Mouse (Mus musculus) limb, embryonic 14.5 days (tissue): ENCODE measurements around the gene Fbxo10. TPM values are rescaled to one million over a fixed set of nuclear protein-coding genes. Genes with fewer than 3 reads are reported as not detected.
A peak's percentile ranks its signal among the peaks of the same experiment; 100 is the strongest.
"Not testable (repeated sequence)": the region's sequence is repeated elsewhere in the genome, so short reads cannot be mapped to it uniquely, and the experiment has no call there.

ENCODE experiments used
- ATAC-seq: fragments of 200-750 bp; cut with Nextera tagmentation; 2 replicates; pipeline ENCODE4 v1.8.0; 2017; ENCODE audit warnings: low read depth, moderate number of reproducible peaks, moderate TSS enrichment; ENCODE audit not compliant: low FRiP score
- DNase-seq: peaks from one replicate; pipeline ENCODE4 v3.0.0-alpha.2; 2015; ENCODE audit warnings: low spot score
- H3K27ac ChIP-seq: fragments of 300-500 bp; sonication (generic); replicated peaks from 2 replicates; pipeline ENCODE4 v1.5.1; 2014; ENCODE audit warnings: low read depth, mild to moderate bottlenecking, low read length, moderate library complexity, mixed read lengths
- H3K27me3 ChIP-seq: fragments of 300-500 bp; sonication (generic); 2 replicates; pipeline ENCODE4 v1.6.1; 2014; ENCODE audit warnings: low read length, mixed read lengths; ENCODE audit not compliant: control insufficient read depth, insufficient read depth
- H3K36me3 ChIP-seq: fragments of 300-500 bp; sonication (generic); 2 replicates; pipeline ENCODE4 v1.6.1; 2014; ENCODE audit warnings: mild to moderate bottlenecking, low read length, moderate library complexity, mixed read lengths; ENCODE audit not compliant: control insufficient read depth, insufficient read depth
- H3K4me1 ChIP-seq: fragments of 300-500 bp; sonication (generic); 2 replicates; pipeline ENCODE4 v1.6.1; 2014; ENCODE audit warnings: antibody characterized with exemption, low read length, mixed read lengths; ENCODE audit not compliant: control insufficient read depth, insufficient read depth
- H3K4me2 ChIP-seq: fragments of 300-500 bp; sonication (generic); replicated peaks from 2 replicates; pipeline ENCODE4 v1.6.1; 2014; ENCODE audit warnings: low read depth, mild to moderate bottlenecking, low read length, moderate library complexity; ENCODE audit not compliant: severe bottlenecking
- H3K4me3 ChIP-seq: fragments of 300-500 bp; sonication (generic); replicated peaks from 2 replicates; pipeline ENCODE4 v1.5.1; 2014; ENCODE audit warnings: low read length
- H3K9ac ChIP-seq: fragments of 300-500 bp; sonication (generic); 2 replicates; pipeline ENCODE4 v1.6.1; 2014; ENCODE audit warnings: mild to moderate bottlenecking, low read depth, low read length, moderate library complexity; ENCODE audit not compliant: severe bottlenecking
- H3K9me3 ChIP-seq: fragments of 300-500 bp; sonication (generic); 2 replicates; pipeline ENCODE4 v1.6.1; 2016; ENCODE audit warnings: low read length; ENCODE audit not compliant: control insufficient read depth
- POLR2A ChIP-seq: fragments of 200-500 bp; IDR thresholded peaks from 2 replicates; pipeline ENCODE4 v1.8.0; 2012; ENCODE audit warnings: inconsistent platforms, mild to moderate bottlenecking, moderate library complexity, borderline replicate concordance; ENCODE audit not compliant: insufficient read depth, insufficient read length; ENCODE audit errors: extremely low read depth
- WGBS: fragments of 180-500 bp; shearing (Covaris S2); extraction: QIAGEN DNeasy Blood & Tissue Kit; methylation state at CpG from one replicate; pipeline ENCODE4 v1.1.7; 2014; 5-methylcytosine and 5-hydroxymethylcytosine counted together
- polyA plus RNA-seq, 2 experiments: library from polyadenylated mRNA; depleted of rRNA in 1 of 2; stranded (reverse) in 1 of 2; unstranded in 1 of 2; fragments of >200 nt; fragmentation: Nextera tagmentation in 1 of 2; extraction: Ambion mirVana in 1 of 2; gene quantifications; 2 replicates each; pipeline versions ENCODE4 v1.2.1 to v1.2.3; 2012 to 2014

The Fbxo10 gene
- polyA plus RNA-seq, 2 experiments = 15.0 to 28.9 TPM

DNA sequence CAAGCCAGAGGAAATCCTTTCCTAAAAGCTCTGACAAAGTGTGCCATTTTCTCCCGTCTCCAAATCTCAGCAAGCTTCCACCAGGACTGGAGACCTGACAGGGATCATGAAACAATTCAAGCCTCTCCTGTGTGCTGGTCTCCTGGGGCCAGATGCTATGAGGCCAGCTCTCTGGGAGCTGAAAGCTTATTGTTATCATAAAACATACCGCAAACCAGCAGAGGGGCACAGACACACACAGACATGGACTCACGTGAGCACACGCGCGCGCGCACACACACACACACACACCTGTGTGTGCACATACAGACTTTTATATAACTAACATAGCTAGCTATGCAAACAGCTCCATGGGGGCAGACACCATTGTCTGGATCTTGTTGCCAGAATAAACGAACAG lies 1.5 kb downstream of the Fbxo10 start:
- peak overlapping the region; percentile 66 for H3K4me2 ChIP-seq
- no peak for DNase-seq
- no peak overlapping the region for H3K27ac ChIP-seq
- peak overlapping the region; percentile 91 for H3K4me3 ChIP-seq
- 72% methylated on average over 9 of the region's 9 CpGs for WGBS
- H3K36me3 ChIP-seq = peaks cover 4% of the 10 kb centered on the region; the same call in 1 of the 2 replicates
- no peak overlapping the region for H3K9ac ChIP-seq
- no peak for ATAC-seq
- no peaks in the 10 kb centered on the region for H3K9me3 ChIP-seq
- peaks cover 11% of the 10 kb centered on the region for H3K4me1 ChIP-seq
- TF ChIP-seq POLR2A = no peak
- H3K27me3 ChIP-seq = no peaks in the 10 kb centered on the region

DNA sequence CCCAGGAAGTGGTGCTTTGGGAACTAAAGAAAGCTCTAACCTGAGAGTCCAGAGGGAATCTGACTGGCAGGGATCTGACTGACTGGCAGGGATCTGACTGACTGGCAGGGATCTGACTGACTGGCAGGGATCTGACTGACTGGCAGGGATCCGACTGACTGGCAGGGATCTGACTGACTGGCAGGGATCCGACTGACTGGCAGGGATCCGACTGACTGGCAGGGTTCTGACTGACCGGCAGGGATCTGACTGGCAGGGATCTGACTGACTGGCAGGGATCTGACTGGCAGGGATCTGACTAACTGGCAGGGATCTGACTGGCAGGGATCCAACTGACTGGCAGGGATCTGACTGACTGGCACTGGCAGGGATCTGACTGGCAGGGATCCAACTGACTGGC lies 3.4 kb downstream of the Fbxo10 start:
- H3K4me2 ChIP-seq, H3K27me3 ChIP-seq, ATAC-seq, H3K27ac ChIP-seq, H3K9ac ChIP-seq, H3K9me3 ChIP-seq, H3K4me3 ChIP-seq, DNase-seq, H3K36me3 ChIP-seq: not testable (repeated sequence)
- H3K4me1 ChIP-seq = peaks cover 11% of the 10 kb centered on the region
- 90% methylated on average over 4 of the region's 4 CpGs for WGBS

DNA sequence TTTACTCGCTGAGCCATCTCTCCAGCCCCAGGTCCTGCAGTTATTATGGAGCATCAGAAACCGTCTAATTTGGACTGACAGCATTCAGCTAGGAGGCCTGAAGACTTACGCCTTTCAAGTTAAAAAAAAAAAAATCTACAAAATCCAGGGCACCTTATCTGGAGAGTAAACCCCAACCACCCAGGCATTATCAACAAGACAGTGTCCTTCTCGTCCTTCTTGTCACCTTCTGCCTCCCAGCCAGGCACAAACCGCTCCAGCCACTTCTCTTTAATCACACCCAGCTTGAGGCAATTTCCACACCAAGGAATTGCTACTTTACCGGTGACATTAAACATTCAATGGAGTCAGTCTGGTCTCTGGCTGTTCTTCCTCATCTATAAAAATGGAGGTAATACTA lies 10.9 kb downstream of the Fbxo10 start:
- Histone ChIP-seq H3K27ac (no peak overlapping the region), H3K9me3 (no peaks in the 10 kb centered on the region), H3K4me1 (no peaks in the 10 kb centered on the region; the same call in 1 of the 2 replicates), H3K4me3 (no peak overlapping the region), H3K9ac (no peak overlapping the region), H3K36me3 (peaks cover 2% of the 10 kb centered on the region; the same call in 1 of the 2 replicates), H3K27me3 (no peaks in the 10 kb centered on the region), H3K4me2 (no peak overlapping the region)
- DNase-seq = no peak
- ATAC-seq = no peak
- no peak for TF ChIP-seq POLR2A
- 53% methylated on average over 6 of the region's 6 CpGs for WGBS

DNA sequence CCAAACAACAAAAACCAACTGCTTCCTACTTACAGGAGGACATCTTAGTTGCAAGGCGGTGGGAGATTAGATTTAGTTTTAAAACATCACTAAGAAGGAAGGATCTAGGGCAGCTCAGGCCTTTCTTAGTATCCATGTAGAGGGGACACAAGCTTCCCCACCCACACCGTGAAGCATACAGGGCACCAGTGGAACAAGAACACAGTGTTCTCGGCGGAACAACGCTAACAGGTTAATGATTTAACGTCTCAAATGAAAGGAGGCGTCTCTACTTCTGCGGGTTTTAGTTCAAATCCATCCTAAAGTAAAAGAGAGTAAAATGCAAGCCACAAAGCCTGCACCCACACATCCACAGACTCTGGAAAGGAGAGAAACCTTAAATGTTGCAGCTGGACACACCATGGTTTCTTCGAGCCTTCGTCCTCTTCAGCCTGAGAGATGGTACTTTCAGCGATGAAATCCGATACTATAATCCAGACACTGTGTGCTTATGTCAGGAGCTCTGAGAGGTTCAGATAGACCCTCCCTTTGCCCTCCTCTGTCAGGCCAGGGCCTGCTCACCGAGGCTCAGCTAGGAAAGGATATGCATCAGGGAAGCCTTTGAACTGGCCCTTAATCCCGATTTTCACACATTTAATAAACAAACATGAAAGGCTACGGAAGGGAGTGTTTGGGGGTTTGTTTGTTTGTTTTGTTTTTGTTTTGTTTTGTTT lies 12.0 kb downstream of the Fbxo10 start:
- ATAC-seq = no peak
- H3K4me3 ChIP-seq = no peak overlapping the region
- H3K4me1 ChIP-seq = no peaks in the 10 kb centered on the region; the same call in 1 of the 2 replicates
- no peaks in the 10 kb centered on the region for H3K9me3 ChIP-seq
- DNase-seq = no peak
- H3K4me2 ChIP-seq = no peak overlapping the region
- 71% methylated on average over 15 of the region's 15 CpGs for WGBS
- H3K36me3 ChIP-seq = no peaks in the 10 kb centered on the region
- no peaks in the 10 kb centered on the region for H3K27me3 ChIP-seq
- no peak overlapping the region for H3K9ac ChIP-seq
- H3K27ac ChIP-seq = no peak overlapping the region
- TF ChIP-seq POLR2A = no peak

DNA sequence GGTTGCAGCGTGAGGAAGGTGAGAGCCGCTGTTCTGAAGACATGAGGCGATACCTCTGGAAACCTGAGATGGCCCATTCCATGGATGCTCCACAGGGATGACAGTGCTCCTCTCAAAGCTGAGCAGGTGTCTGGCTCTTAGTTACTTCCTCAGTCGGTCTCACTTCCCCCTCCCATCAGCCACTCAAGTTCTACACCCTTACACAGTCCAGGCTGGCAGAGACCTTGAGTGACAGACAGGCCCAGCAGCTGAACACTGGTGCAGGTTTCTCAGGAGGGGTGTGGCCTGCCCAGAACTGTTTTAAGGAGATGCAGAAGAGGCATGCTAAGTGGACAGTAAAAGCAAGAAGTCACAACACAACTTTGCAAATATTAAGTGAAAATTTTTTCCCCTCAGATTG lies 16.7 kb downstream of the Fbxo10 start:
- TF ChIP-seq POLR2A = no peak
- no peaks in the 10 kb centered on the region; the same call in 1 of the 2 replicates for H3K4me1 ChIP-seq
- H3K36me3 ChIP-seq = no peaks in the 10 kb centered on the region
- DNase-seq (no peak), ATAC-seq (no peak)
- H3K4me3 ChIP-seq = no peak overlapping the region
- no peaks in the 10 kb centered on the region for H3K27me3 ChIP-seq
- H3K9ac ChIP-seq = no peak overlapping the region
- no peaks in the 10 kb centered on the region for H3K9me3 ChIP-seq
- no peak overlapping the region for H3K27ac ChIP-seq
- H3K4me2 ChIP-seq = no peak overlapping the region
- WGBS = 77% methylated on average over 4 of the region's 4 CpGs
